Mouse (Mus musculus) C3H10T1/2 (cell line): Measurements from ENCODE around the gene Olfr1272. TPM values are rescaled to one million over a fixed set of nuclear protein-coding genes. Genes with fewer than 3 reads are reported as not detected.

ENCODE experiments used
- polyA plus RNA-seq, 2 experiments: library from polyadenylated mRNA; unstranded; fragments of >200 nt; fragmentation: generic; extraction: Trizol; gene quantifications; one replicate each; pipeline ENCODE4 v1.2.1; 2012; ENCODE audit warnings: missing spikeins in 2 of 2

Olfr1272 gene
- not detected for polyA plus RNA-seq

GRCm38 (mm10) chr2:90292741-90293140 lies at the start of gene Olfr1272:
Gene Olfr1272, minus strand, starts transcription at chr2:90292841.

DNA sequence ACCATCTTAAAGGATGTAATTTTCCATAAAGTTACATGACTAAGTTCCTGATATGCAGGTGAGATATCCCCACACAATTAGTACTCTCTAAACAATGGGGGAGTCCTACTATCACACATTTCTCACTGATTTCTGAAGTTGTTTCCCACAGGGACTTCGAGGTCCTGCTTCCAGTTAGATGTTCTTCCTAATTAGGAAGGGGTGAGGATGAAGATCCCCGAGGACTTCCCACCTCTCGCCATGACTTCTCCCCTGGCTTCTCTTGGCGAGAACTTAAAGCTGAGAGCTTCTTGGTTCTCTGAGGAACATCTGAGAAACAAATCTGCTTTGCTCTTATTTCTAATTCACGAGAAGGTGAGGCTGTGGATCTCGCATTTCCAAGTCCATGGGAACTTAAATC lies 29.3 kb upstream of the Olfr1272 start, which contains the start of gene Gm13769:
Gm13769 (plus strand) TSS at position 301 of the 400 bp plus-strand sequence.

DNA sequence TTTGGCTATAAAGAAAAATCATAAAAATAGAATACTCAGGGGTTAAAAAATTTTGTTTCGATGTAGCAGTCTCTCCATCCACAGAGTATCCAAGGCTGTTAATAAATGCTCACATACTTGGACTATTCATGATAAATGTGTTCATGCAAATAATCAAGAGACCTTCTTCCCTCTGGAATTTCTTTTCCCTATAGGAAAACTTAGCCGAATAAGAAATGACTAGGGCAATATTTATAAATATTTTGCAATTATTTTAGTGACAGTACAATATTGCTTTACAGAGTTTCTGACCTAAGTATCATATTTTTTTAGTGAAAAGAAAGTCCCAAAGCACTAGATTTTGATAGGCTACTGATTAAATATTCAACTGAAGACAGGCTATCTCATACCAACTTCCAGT lies 21.7 kb downstream of the Olfr1272 start, which contains the start of gene Olfr1271:
Olfr1271 (minus strand) TSS at position 101 of the 400 bp plus-strand sequence.

GRCm38 (mm10) chr2:90257492-90257891 lies 35.1 kb downstream of the Olfr1272 start, which contains the start of gene Olfr142:
Gene Olfr142, minus strand, starts transcription at chr2:90257592.

Other genes with a start within 250 kb of the Olfr1272 start
- not detected for gene Olfr140, start 229.2 kb downstream of the Olfr1272 start, polyA plus RNA-seq
- gene Olfr1269, start 171.4 kb downstream of the Olfr1272 start, polyA plus RNA-seq = not detected
- not detected for gene Olfr32, start 150.5 kb downstream of the Olfr1272 start, polyA plus RNA-seq
- not detected for gene Olfr1270, start 139.8 kb downstream of the Olfr1272 start, polyA plus RNA-seq
- not detected for gene Olfr1506, start 68.3 kb downstream of the Olfr1272 start, polyA plus RNA-seq
- not detected for gene Olfr142, start 35.2 kb downstream of the Olfr1272 start, polyA plus RNA-seq
- not detected for gene Olfr1271, start 21.8 kb downstream of the Olfr1272 start, polyA plus RNA-seq
- gene Gm13769, start 29.4 kb upstream of the Olfr1272 start, polyA plus RNA-seq = not detected
- gene Olfr1274-ps, start 105.8 kb upstream of the Olfr1272 start, polyA plus RNA-seq = not detected